Mouse (Mus musculus) kidney, embryonic 15.5 days (tissue): ENCODE measurements at regions not wholly inside any gene's neighbourhood (a gene's known extent, or its start where the extent isn't known, plus 50 kb on each side); places are given as distances from the start of the nearest gene placed in this dataset.

Experiments
- ATAC-seq: fragments of 200-750 bp; cut with Nextera tagmentation; replicated peaks from 2 replicates; pipeline ENCODE4 v1.8.0; 2017; ENCODE audit warnings: moderate TSS enrichment; ENCODE audit not compliant: low FRiP score
- H3K27ac ChIP-seq: fragments of 300-500 bp; sonication (generic); 2 replicates; pipeline ENCODE4 v1.5.1; 2015; ENCODE audit warnings: mild to moderate bottlenecking, inconsistent platforms
- H3K27me3 ChIP-seq: fragments of 300-500 bp; sonication (generic); 2 replicates; pipeline ENCODE4 v1.6.1; 2015; ENCODE audit warnings: inconsistent platforms
- H3K36me3 ChIP-seq: fragments of 300-500 bp; sonication (generic); 2 replicates; pipeline ENCODE4 v1.6.1; 2015; ENCODE audit warnings: inconsistent platforms
- H3K4me1 ChIP-seq: fragments of 300-500 bp; sonication (generic); 2 replicates; pipeline ENCODE4 v1.6.1; 2015; ENCODE audit warnings: inconsistent platforms
- H3K4me2 ChIP-seq: fragments of 300-500 bp; sonication (generic); 2 replicates; pipeline ENCODE4 v1.6.1; 2015; ENCODE audit warnings: moderate library complexity, mild to moderate bottlenecking, inconsistent platforms
- H3K4me3 ChIP-seq: fragments of 300-500 bp; sonication (generic); replicated peaks from 2 replicates; pipeline ENCODE4 v1.5.1; 2015; ENCODE audit warnings: mild to moderate bottlenecking, inconsistent platforms
- H3K9ac ChIP-seq: fragments of 300-500 bp; sonication (generic); 2 replicates; pipeline ENCODE4 v1.6.1; 2015; ENCODE audit warnings: mild to moderate bottlenecking, inconsistent platforms
- H3K9me3 ChIP-seq: fragments of 300-500 bp; sonication (generic); replicated peaks from 2 replicates; pipeline ENCODE4 v1.6.1; 2016; ENCODE audit warnings: inconsistent platforms
- WGBS: fragments of 180-500 bp; shearing (Covaris S2); methylation state at CpG from one replicate; pipeline ENCODE4 v1.1.7; 2015; ENCODE audit warnings: mixed read lengths; 5-methylcytosine and 5-hydroxymethylcytosine counted together

DNA sequence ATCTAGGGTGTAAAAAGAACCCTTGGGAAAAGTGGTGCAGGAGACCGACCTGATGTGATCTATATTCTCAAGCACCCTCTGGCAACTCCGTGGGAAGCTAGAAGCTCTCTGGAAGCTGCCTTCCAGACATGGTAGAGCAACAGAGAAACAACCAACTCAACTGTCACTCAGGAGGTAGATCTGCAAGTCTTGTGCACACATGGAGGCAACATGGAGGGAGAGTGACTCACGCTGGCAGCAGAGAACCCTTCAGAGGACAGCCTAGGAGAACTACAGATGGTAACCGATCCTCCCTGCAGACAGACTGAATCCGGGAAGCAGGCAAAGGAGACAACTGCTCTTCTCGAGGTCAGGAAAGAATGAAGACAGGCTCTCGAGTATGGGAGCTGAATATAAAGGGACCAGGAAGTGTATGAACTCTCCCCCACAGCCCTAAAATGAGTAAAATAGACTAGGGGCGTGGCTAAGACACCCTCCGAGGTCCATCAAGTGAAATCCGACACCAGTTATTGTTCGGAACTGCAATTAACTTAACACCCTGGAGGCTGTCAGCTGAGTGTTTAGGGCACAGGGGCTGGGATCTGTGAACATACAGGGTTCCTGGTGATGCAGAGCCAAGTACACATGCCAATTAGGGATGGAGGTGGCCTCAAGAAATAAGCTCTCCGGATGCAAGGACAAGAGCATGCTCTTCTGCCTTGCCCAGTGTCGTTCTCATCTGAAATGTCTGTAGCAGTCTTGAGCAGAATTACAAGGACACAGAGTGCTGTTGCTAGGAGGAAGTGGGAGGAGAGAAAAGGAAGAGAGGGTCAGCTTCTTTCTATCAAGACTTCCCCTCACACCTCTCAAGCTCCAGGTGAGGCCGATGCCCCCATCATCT lies 93.5 kb downstream of the Fam168b start:
- Histone ChIP-seq H3K9ac (no peak overlapping the region), H3K36me3 (no peaks in the 10 kb centered on the region), H3K9me3 (no peaks in the 10 kb centered on the region), H3K4me1 (peaks cover 26% of the 10 kb centered on the region), H3K4me2 (peak overlapping the region; percentile 99), H3K4me3 (peak overlapping the region; percentile 8), H3K27me3 (peaks cover 68% of the 10 kb centered on the region), H3K27ac (no peak overlapping the region)
- ATAC-seq: 0 out of 2 replicates have a peak, but pooled peaks have one; percentile 11
- WGBS: 7% methylated on average over 14 of the region's 14 CpGs

- peak overlapping the region; percentile 99 for H3K4me2 ChIP-seq
- peak overlapping the region; percentile 50 for H3K9ac ChIP-seq
- peaks cover 68% of the 10 kb centered on the region for H3K27me3 ChIP-seq
- no peak overlapping the region for H3K27ac ChIP-seq
- no peaks in the 10 kb centered on the region for H3K9me3 ChIP-seq
- no peaks in the 10 kb centered on the region for H3K36me3 ChIP-seq
- peak; percentile 67 for ATAC-seq
- H3K4me3 ChIP-seq: peak overlapping the region; percentile 66
- WGBS: under 1% methylated on average over 101 of the region's 108 CpGs
- peaks cover 26% of the 10 kb centered on the region for H3K4me1 ChIP-seq
These were observed 92.5 kb downstream of the Fam168b start for GRCm38 (mm10) chr1:34750061-34751054.

DNA sequence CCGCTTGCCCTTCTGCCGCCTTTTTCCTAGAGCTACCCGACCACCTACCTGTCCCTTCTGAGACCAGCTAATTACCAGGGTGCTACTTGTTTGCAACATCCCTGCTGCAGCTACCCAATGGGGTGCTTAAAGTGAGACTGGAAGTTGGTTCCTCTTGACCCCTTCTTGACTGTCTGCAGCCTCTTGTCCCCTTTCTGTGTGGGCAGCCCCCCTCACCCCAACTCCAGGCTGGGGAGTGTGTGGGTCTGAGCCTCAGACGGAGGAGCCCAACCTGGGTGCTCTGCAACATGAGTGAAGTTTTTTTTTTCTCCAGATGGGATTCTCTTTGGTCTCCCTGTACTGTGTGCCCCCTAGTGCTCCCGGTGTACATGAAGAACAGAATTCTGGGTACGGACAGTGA lies 91.7 kb downstream of the Fam168b start:
- no peak for ATAC-seq
- no peak overlapping the region for H3K27ac ChIP-seq
- H3K4me2 ChIP-seq: peak overlapping the region; percentile 99
- no peak overlapping the region for H3K9ac ChIP-seq
- WGBS: 3% methylated on average over 6 of the region's 6 CpGs
- H3K36me3 ChIP-seq: no peaks in the 10 kb centered on the region
- H3K27me3 ChIP-seq: peaks cover 68% of the 10 kb centered on the region
- H3K4me1 ChIP-seq: peaks cover 26% of the 10 kb centered on the region
- H3K4me3 ChIP-seq: peak overlapping the region; percentile 66
- H3K9me3 ChIP-seq: no peaks in the 10 kb centered on the region

DNA sequence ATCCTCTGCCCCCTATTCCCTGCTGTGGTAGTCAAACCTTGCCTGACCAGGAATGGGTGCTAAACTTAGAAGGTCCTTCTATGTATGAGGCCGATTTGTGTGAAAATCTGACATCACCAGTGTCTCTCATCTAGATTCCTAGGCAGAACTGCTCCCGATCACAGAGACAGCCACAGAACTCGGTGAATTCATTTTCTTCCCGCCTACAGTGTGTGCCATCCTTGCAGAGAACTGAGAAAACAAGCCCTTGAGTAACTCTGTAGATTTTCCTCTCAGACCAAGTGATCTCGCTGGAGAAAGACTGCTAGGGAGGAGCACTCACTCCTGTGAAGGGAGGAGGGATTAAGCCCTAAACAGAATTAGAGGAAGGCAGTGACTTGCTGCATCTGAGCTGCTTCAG lies 89.3 kb downstream of the Fam168b start:
- peaks cover 26% of the 10 kb centered on the region for H3K4me1 ChIP-seq
- no peak overlapping the region for H3K27ac ChIP-seq
- WGBS: 60% methylated on average over 5 of the region's 5 CpGs
- no peak overlapping the region for H3K9ac ChIP-seq
- peaks cover 50% of the 10 kb centered on the region for H3K27me3 ChIP-seq
- no peak overlapping the region for H3K4me3 ChIP-seq
- H3K36me3 ChIP-seq: no peaks in the 10 kb centered on the region
- no peak overlapping the region for H3K4me2 ChIP-seq
- ATAC-seq: no peak
- H3K9me3 ChIP-seq: no peaks in the 10 kb centered on the region

GRCm38 (mm10) chr1:34760547-34760946 lies 82.3 kb downstream of the Fam168b start:
- Histone ChIP-seq H3K4me3 (no peak overlapping the region), H3K9ac (no peak overlapping the region), H3K4me1 (no peaks in the 10 kb centered on the region), H3K36me3 (no peaks in the 10 kb centered on the region), H3K27ac (no peak overlapping the region), H3K4me2 (no peak overlapping the region), H3K9me3 (no peaks in the 10 kb centered on the region), H3K27me3 (no peaks in the 10 kb centered on the region)
- ATAC-seq: no peak
- 60% methylated on average over 4 of the region's 4 CpGs for WGBS

- no peak for ATAC-seq
- no peaks in the 10 kb centered on the region for H3K4me1 ChIP-seq
- H3K27me3 ChIP-seq: no peaks in the 10 kb centered on the region
- H3K4me3 ChIP-seq: no peak overlapping the region
- no peaks in the 10 kb centered on the region for H3K36me3 ChIP-seq
- no peak overlapping the region for H3K4me2 ChIP-seq
- H3K9me3 ChIP-seq: no peaks in the 10 kb centered on the region
- H3K27ac ChIP-seq: no peak overlapping the region
- H3K9ac ChIP-seq: no peak overlapping the region
These were observed 81.4 kb downstream of the Fam168b start for GRCm38 (mm10) chr1:34761436-34761835.

GRCm38 (mm10) chr1:34761870-34762269 lies 81.0 kb downstream of the Fam168b start:
- no peak overlapping the region for H3K4me3 ChIP-seq
- no peaks in the 10 kb centered on the region for H3K27me3 ChIP-seq
- no peaks in the 10 kb centered on the region for H3K4me1 ChIP-seq
- WGBS: 89% methylated on average over 5 of the region's 5 CpGs
- H3K9ac ChIP-seq: no peak overlapping the region
- no peaks in the 10 kb centered on the region for H3K36me3 ChIP-seq
- ATAC-seq: no peak
- H3K9me3 ChIP-seq: no peaks in the 10 kb centered on the region
- no peak overlapping the region for H3K4me2 ChIP-seq
- no peak overlapping the region for H3K27ac ChIP-seq
